Mouse (Mus musculus) olfactory bulb, adult 2 months (tissue): ENCODE results near the gene Slc35e2. TPM values are rescaled to one million over a fixed set of nuclear protein-coding genes. Genes with fewer than 3 reads are reported as not detected.
"Not testable (repeated sequence)": the region's sequence is repeated elsewhere in the genome, so short reads cannot be mapped to it uniquely, and the experiment has no call there.

Source experiments
- H3K27ac ChIP-seq: fragments of 200-500 bp; 2 replicates; pipeline ENCODE4 v1.5.1; 2012; ENCODE audit warnings: low read depth, low read length; ENCODE audit not compliant: insufficient read depth
- H3K4me1 ChIP-seq: fragments of 200-500 bp; 2 replicates; pipeline ENCODE4 v1.6.1; 2012; ENCODE audit warnings: low read length; ENCODE audit not compliant: control insufficient read depth, insufficient read depth
- H3K4me3 ChIP-seq: fragments of 200-500 bp; 2 replicates; pipeline ENCODE4 v1.5.1; 2012; ENCODE audit warnings: mild to moderate bottlenecking, low read depth, low read length, moderate library complexity; ENCODE audit not compliant: insufficient read depth
- CTCF ChIP-seq: fragments of 200-500 bp; IDR thresholded peaks from 2 replicates; pipeline ENCODE4 v1.5.1; 2012; ENCODE audit warnings: low read depth, mild to moderate bottlenecking, low read length, moderate library complexity; ENCODE audit not compliant: insufficient read depth
- POLR2A ChIP-seq: fragments of 200-500 bp; IDR thresholded peaks from 2 replicates; pipeline ENCODE4 v1.6.1; 2012; ENCODE audit warnings: mild to moderate bottlenecking, low read depth, low read length, moderate library complexity; ENCODE audit not compliant: insufficient read depth
- WGBS: fragments of 180-500 bp; shearing (Covaris S2); methylation state at CpG from one replicate; pipeline ENCODE4 v1.1.7; 2018; 5-methylcytosine and 5-hydroxymethylcytosine counted together
- polyA plus RNA-seq: library from polyadenylated mRNA; stranded (reverse); fragments of >200 nt; gene quantifications from 2 replicates; pipeline ENCODE4 v1.2.4, GENCODE M21; 2012; ENCODE audit warnings: low replicate concordance; ENCODE audit not compliant: missing spikeins, insufficient read depth, insufficient read length

The Slc35e2 gene
- polyA plus RNA-seq, 1 experiment, result not detected

- H3K4me3 ChIP-seq, result no peak overlapping the region
- TF ChIP-seq POLR2A (no peak), CTCF (no peak)
- H3K4me1 ChIP-seq, result peaks cover 21% of the 10 kb centered on the region
- H3K27ac ChIP-seq, result no peak overlapping the region
- 89% methylated on average over 13 of the region's 13 CpGs for WGBS
Measured at GRCm38 (mm10) chr4:155656214-155656751, 55.1 kb downstream of the Slc35e2 start.

GRCm38 (mm10) chr4:155658961-155659360 is 57.7 kb downstream of the Slc35e2 start:
- H3K4me3 ChIP-seq, result no peak overlapping the region
- no peak for TF ChIP-seq POLR2A
- no peak for TF ChIP-seq CTCF
- peaks cover 7% of the 10 kb centered on the region for H3K4me1 ChIP-seq
- 87% methylated on average over 10 of the region's 10 CpGs for WGBS
- no peak overlapping the region for H3K27ac ChIP-seq

GRCm38 (mm10) chr4:155660641-155661040 is 59.4 kb downstream of the Slc35e2 start:
- no peak overlapping the region for H3K4me3 ChIP-seq
- no peak overlapping the region for H3K27ac ChIP-seq
- WGBS, result 80% methylated on average over 12 of the region's 12 CpGs
- TF ChIP-seq CTCF, result no peak
- TF ChIP-seq POLR2A, result no peak
- H3K4me1 ChIP-seq, result no peaks in the 10 kb centered on the region; the same call in 1 of the 2 replicates

GRCm38 (mm10) chr4:155666903-155667302 is 65.7 kb downstream of the Slc35e2 start:
- TF ChIP-seq CTCF, result no peak
- TF ChIP-seq POLR2A, result no peak
- Histone ChIP-seq H3K27ac (no peak overlapping the region), H3K4me1 (no peaks in the 10 kb centered on the region; the same call in 1 of the 2 replicates), H3K4me3 (no peak overlapping the region)

- under 1% methylated on average over 73 of the region's 73 CpGs for WGBS
- H3K27ac ChIP-seq, result peak within 1 kb of the TSS; percentile 52
Measured at GRCm38 (mm10) chr4:155668689-155669597, 67.7 kb downstream of the Slc35e2 start, which contains the start of gene Mib2. TSS of gene Mib2 (minus strand) at chr4:155669198.

GRCm38 (mm10) chr4:155669598-155670075 is 68.4 kb downstream of the Slc35e2 start:
- H3K27ac ChIP-seq, result no peak overlapping the region
- TF ChIP-seq POLR2A (no peak), CTCF (no peak)
- peak overlapping the region; percentile 59 for H3K4me3 ChIP-seq
- WGBS, result 1% methylated on average over 8 of the region's 8 CpGs
- no peaks in the 10 kb centered on the region for H3K4me1 ChIP-seq

More at GRCm38 (mm10) chr4:155668689-155669597, 67.7 kb downstream of the Slc35e2 start, which contains the start of gene Mib2:
- TF ChIP-seq POLR2A, result peak; percentile 35; the same call in 1 of the 2 replicates
- no peak for TF ChIP-seq CTCF
- peak within 1 kb of the TSS; percentile 59 for H3K4me3 ChIP-seq
- H3K4me1 ChIP-seq, result no peaks in the 10 kb centered on the region

- WGBS, result 66% methylated on average over 4 of the region's 4 CpGs
- H3K4me1 ChIP-seq, H3K4me3 ChIP-seq, H3K27ac ChIP-seq: not testable (repeated sequence)
Measured at GRCm38 (mm10) chr4:155670236-155670635, 69.0 kb downstream of the Slc35e2 start.

GRCm38 (mm10) chr4:155672082-155672481 is 70.9 kb downstream of the Slc35e2 start:
- Histone ChIP-seq H3K4me1 (no peaks in the 10 kb centered on the region), H3K27ac (no peak overlapping the region), H3K4me3 (no peak overlapping the region)
- WGBS, result 48% methylated on average over 2 of the region's 2 CpGs
- TF ChIP-seq CTCF (no peak), POLR2A (no peak)

Other genes with a start within 250 kb of the Slc35e2 start
- gene Prkcz, start 240.1 kb upstream of the Slc35e2 start, polyA plus RNA-seq, result not detected in 2 replicates
- not detected in 2 replicates for gene Gabrd, start 203.3 kb upstream of the Slc35e2 start, polyA plus RNA-seq
- gene Cfap74, start 192.2 kb upstream of the Slc35e2 start, polyA plus RNA-seq, result not detected in 2 replicates
- gene Tmem52, start 132.3 kb upstream of the Slc35e2 start, polyA plus RNA-seq, result not detected in 2 replicates
- 260 and 372 TPM in 2 replicates for gene Gnb1, start 110.1 kb upstream of the Slc35e2 start, polyA plus RNA-seq
- gene Nadk, start 39.0 kb upstream of the Slc35e2 start, polyA plus RNA-seq, result not detected in 2 replicates
- 145 TPM in 1 of 2 replicates, not detected in the other for gene Cdk11b, start 23.4 kb downstream of the Slc35e2 start, polyA plus RNA-seq
- not detected in 2 replicates for gene Gm10563, start 44.0 kb downstream of the Slc35e2 start, polyA plus RNA-seq
- gene Mmp23, start 52.0 kb downstream of the Slc35e2 start, polyA plus RNA-seq, result not detected in 2 replicates
- gene Mib2, start 67.8 kb downstream of the Slc35e2 start, polyA plus RNA-seq, result not detected in 2 replicates
- gene Fndc10, start 92.9 kb downstream of the Slc35e2 start, polyA plus RNA-seq, result not detected in 2 replicates
- not detected in 2 replicates for gene Ssu72, start 103.4 kb downstream of the Slc35e2 start, polyA plus RNA-seq
- not detected in 2 replicates for gene Tmem240, start 133.4 kb downstream of the Slc35e2 start, polyA plus RNA-seq
- gene Atad3a, start 159.7 kb downstream of the Slc35e2 start, polyA plus RNA-seq, result not detected in 2 replicates
- gene Vwa1, start 173.3 kb downstream of the Slc35e2 start, polyA plus RNA-seq, result not detected in 2 replicates
- gene Tmem88b, start 184.5 kb downstream of the Slc35e2 start, polyA plus RNA-seq, result not detected in 2 replicates
- gene Ankrd65, start 189.0 kb downstream of the Slc35e2 start, polyA plus RNA-seq, result not detected in 2 replicates
- not detected in 2 replicates for gene Mrpl20, start 201.5 kb downstream of the Slc35e2 start, polyA plus RNA-seq
- 186 and 258 TPM in 2 replicates for gene Ccnl2, start 211.1 kb downstream of the Slc35e2 start, polyA plus RNA-seq
- not detected in 2 replicates for gene Aurkaip1, start 229.9 kb downstream of the Slc35e2 start, polyA plus RNA-seq
- not detected in 2 replicates for gene Mxra8, start 238.3 kb downstream of the Slc35e2 start, polyA plus RNA-seq
- gene Dvl1, start 246.0 kb downstream of the Slc35e2 start, polyA plus RNA-seq, result not detected in 2 replicates